Mouse (Mus musculus): ENCODE measurements around the gene Eps15.
A peak's percentile ranks its signal among the peaks of the same experiment; 100 is the strongest.

- TF ChIP-seq CTCF (IDR thresholded peaks at IDR 0.05; ENCODE audit: low read depth) (no peak), EP300 (IDR thresholded peaks at IDR 0.05; ENCODE audit: low read depth) (peak; percentile 50; the same call in 1 of the 2 replicates)
Observed at GRCm38 (mm10) chr4:109255727-109256417, 24.2 kb upstream of the Eps15 start.

Measured in liver, embryonic 14.5 days (tissue).